Mouse (Mus musculus) B cell, adult 62 days (primary cell): Measurements from ENCODE around the gene Olfr181. TPM values are rescaled to one million over a fixed set of nuclear protein-coding genes. Genes with fewer than 3 reads are reported as not detected.

Experiments
- total RNA-seq: library from RNA; stranded (reverse); gene quantifications from 4 replicates; pipeline ENCODE4 v1.2.4, GENCODE M21; 2023

Gene Olfr181
- not detected in 4 replicates for total RNA-seq

DNA sequence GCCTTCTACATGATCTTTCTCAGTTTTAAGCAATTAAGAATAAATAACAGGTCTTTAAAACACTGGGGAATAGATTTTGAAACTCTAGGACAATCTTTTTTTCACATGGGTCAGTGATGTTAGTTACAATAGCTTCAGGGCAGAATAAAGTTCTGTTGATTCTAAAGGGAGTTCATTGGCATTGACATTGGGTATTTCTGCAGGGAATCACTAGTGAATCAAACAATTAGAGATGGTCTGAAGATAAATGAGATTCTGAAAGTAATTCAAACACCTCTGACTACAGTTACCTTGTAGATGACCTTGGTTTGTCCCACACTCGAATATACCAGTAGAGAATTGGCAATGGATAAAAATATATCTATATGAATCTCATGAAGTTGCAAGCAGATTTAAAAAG lies at the start of gene Olfr181:
Olfr181 (minus strand) TSS at position 101 of the 400 bp plus-strand sequence.

GRCm38 (mm10) chr16:58929292-58929691 lies 737 bp upstream of the Olfr181 start, which contains the start of gene Olfr180:
Olfr180 (minus strand) TSS chr16:58929392.

DNA sequence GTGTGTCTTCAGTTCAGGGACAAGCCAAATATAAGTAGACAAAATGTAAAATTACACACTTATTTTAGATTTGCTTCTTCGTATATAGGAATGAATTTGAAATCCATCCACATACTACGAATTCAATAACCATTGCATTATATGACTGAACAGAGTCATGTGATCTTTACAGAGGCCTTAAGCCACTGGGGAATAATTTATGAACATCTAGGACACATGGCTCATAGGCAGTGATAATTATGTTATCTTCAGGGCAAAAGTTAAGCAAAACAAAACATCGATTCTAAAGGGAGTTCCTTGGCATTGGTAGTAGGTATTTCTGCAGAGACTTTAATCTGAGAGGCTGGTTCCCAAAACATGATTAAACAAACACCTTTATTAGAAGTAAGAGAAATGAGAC lies 36.6 kb downstream of the Olfr181 start, which contains the start of gene Olfr178:
Olfr178 (minus strand) TSS at position 101 of the 400 bp plus-strand sequence.

Other genes starting within 250 kb of the Olfr181 start
- gene Gpr15, start 209.7 kb downstream of the Olfr181 start, total RNA-seq: not detected in 4 replicates
- 45.9 to 60.8 TPM (median 51.7 TPM) in 4 replicates for gene Cldnd1, start 200.8 kb downstream of the Olfr181 start, total RNA-seq
- not detected in 4 replicates for gene Olfr172, start 165.6 kb downstream of the Olfr181 start, total RNA-seq
- gene Olfr173, start 128.5 kb downstream of the Olfr181 start, total RNA-seq: not detected in 4 replicates
- not detected in 4 replicates for gene Olfr175-ps1, start 102.0 kb downstream of the Olfr181 start, total RNA-seq
- gene Olfr177, start 54.0 kb downstream of the Olfr181 start, total RNA-seq: not detected in 4 replicates
- gene Olfr178, start 36.7 kb downstream of the Olfr181 start, total RNA-seq: not detected in 4 replicates
- gene Olfr180, start 637 bp upstream of the Olfr181 start, total RNA-seq: not detected in 4 replicates
- gene Olfr183, start 66.6 kb upstream of the Olfr181 start, total RNA-seq: not detected in 4 replicates
- not detected in 4 replicates for gene Olfr186, start 101.5 kb upstream of the Olfr181 start, total RNA-seq
- gene Olfr187, start 111.0 kb upstream of the Olfr181 start, total RNA-seq: not detected in 4 replicates
- not detected in 4 replicates for gene Olfr190, start 149.2 kb upstream of the Olfr181 start, total RNA-seq
- gene Olfr191, start 161.1 kb upstream of the Olfr181 start, total RNA-seq: not detected in 4 replicates
- not detected in 4 replicates for gene Olfr193, start 183.1 kb upstream of the Olfr181 start, total RNA-seq
- not detected in 4 replicates for gene Olfr194, start 192.3 kb upstream of the Olfr181 start, total RNA-seq
- not detected in 4 replicates for gene Olfr195, start 218.3 kb upstream of the Olfr181 start, total RNA-seq
- gene Olfr196, start 241.7 kb upstream of the Olfr181 start, total RNA-seq: not detected in 4 replicates